In the genomic region with DNA sequence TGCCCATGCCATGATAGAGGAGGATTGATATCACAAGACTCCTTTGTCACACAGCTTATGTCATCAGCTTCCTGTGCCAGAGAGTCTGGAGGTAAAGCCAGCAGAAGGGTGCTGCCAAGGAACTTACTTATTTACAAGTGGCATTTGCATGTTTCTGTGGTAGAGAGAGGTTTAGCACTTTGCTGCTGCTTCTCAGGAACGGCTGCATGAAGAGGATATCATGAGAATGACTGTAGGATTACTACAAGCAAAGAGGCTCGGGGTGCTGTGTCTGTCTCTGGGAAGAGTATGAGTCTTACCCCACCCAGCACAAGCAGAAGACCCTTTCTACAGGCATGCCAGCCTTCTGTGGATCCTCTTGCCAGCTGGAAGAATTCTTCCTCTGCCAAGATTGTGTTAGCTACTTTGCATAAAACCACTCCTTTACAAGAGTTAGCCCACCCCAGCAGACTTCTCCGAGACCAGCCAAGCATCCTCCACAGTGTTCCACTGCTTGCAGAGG, we compare ENCODE assay signal across 8 mouse cellular contexts.
DNase-seq lines count a peak whose midpoint lies in the region; ATAC-seq and TF ChIP-seq lines count a peak whose summit lies in the region.
"Had no signal": no experiment of that assay in that cellular context is flagged by ENCODE, and none has a peak within 500 bp of the region (broad histone marks: within the 10 kb centered on the region; RNA-seq: fewer than 3 reads in every experiment).

No protein-coding gene starts in this region.

- peak; percentile 46 to 61 for DNase-seq in left cerebral cortex, adult 18-20 months (ENCODE audit: low spot score in 2 of 2)
- no peak for DNase-seq in left cerebral cortex, adult 11 months (ENCODE audit: low spot score)
- DNase-seq in brain, embryonic 14.5 days (ENCODE audit: low read depth) = peak; percentile 90
- DNase-seq in layer of hippocampus, adult 8-10 months (ENCODE audit: low spot score in 2 of 2) = peak; percentile 45 to 57
- DNase-seq in right cerebral cortex, postnatal 14 days = peak; percentile 28
- no peak for DNase-seq in heart, adult 8-10 months (ENCODE audit: low spot score)
- DNase-seq: cerebellum, postnatal 14 days had no signal

- no peak for TF ChIP-seq POLR2A in brain, embryonic 14.5 days (IDR thresholded peaks at IDR 0.05; ENCODE audit: borderline replicate concordance, extremely low read depth, insufficient read depth, insufficient read length, poor library complexity, severe bottlenecking)

- no peak for TF ChIP-seq CTCF in brain, embryonic 14.5 days (IDR thresholded peaks at IDR 0.05; ENCODE audit: borderline replicate concordance, extremely low read depth, insufficient read depth, insufficient read length)

- no peak for ATAC-seq in erythroblast, adult 5-6 weeks (replicated peaks; ENCODE audit: low FRiP score, poor library complexity, severe bottlenecking)

Comparison
In these comparisons a context has a peak if more than half of its experiments do, and no peak if none do; other contexts are left out.
1. DNase-seq: peak in left cerebral cortex, adult 18-20 months (2 of 2), brain, embryonic 14.5 days (single experiment), layer of hippocampus, adult 8-10 months (2 of 2) and right cerebral cortex, postnatal 14 days (single experiment); none in left cerebral cortex, adult 11 months (single experiment) and heart, adult 8-10 months (single experiment).